Mouse (Mus musculus): ENCODE data around the gene Armt1. TPM values are rescaled to one million over a fixed set of nuclear protein-coding genes. Genes with fewer than 3 reads are reported as not detected.

Armt1 gene
- total RNA-seq (2021): 10 to 100 TPM; 16.2 to 18.5 TPM
- long read RNA-seq, experiment 1, full-length matches to known transcripts: 12 of 15 reads
- long read RNA-seq, experiment 1, partial matches to known transcripts: 1 of 15 reads
- long read RNA-seq, experiment 1, other reads (novel, unspliced or antisense): 2 of 15 reads
- long read RNA-seq, experiment 2, full-length matches to known transcripts: 9 of 13 reads
- long read RNA-seq, experiment 2, partial matches to known transcripts: 0 of 13 reads
- long read RNA-seq, experiment 2, other reads (novel, unspliced or antisense): 4 of 13 reads

GRCm38 (mm10) chr10:4432123-4432931 lies at the start of gene Armt1, which contains the start of gene Rmnd1:
Gene Armt1, plus strand, starts transcription at chr10:4432467.
Gene Rmnd1, minus strand, starts transcription at chr10:4432388.
- intact Hi-C loops (cut with DNase I): no loop called here

GRCm38 (mm10) chr10:4384244-4384643 lies 48.0 kb upstream of the Armt1 start:
- DNase-seq (ENCODE audit: low spot score in 2 of 2): no peak
- intact Hi-C loops (cut with DNase I): no loop called here

More at GRCm38 (mm10) chr10:4432123-4432931, at the start of gene Armt1, which contains the start of gene Rmnd1:
- DNase-seq (ENCODE audit: low spot score in 2 of 2): peak; percentile 93 to 96

- peak; percentile 94 to 98 for DNase-seq (ENCODE audit: low spot score in 2 of 2)
- intact Hi-C loops (cut with DNase I): no loop called here
Measured at GRCm38 (mm10) chr10:4386609-4387591, 45.4 kb upstream of the Armt1 start.

- peak; percentile 58 to 76 for DNase-seq (ENCODE audit: low spot score in 2 of 2)
- intact Hi-C loops (cut with DNase I): no loop called here
Measured at GRCm38 (mm10) chr10:4387701-4388383, 44.4 kb upstream of the Armt1 start, which contains the start of gene Zbtb2. Gene Zbtb2, minus strand, starts transcription at chr10:4388108.

- intact Hi-C loops (cut with DNase I): no loop called here
- DNase-seq (ENCODE audit: low spot score in 2 of 2): no peak
Measured at GRCm38 (mm10) chr10:4388384-4388745, 43.9 kb upstream of the Armt1 start.

- intact Hi-C loops (cut with DNase I): no loop called here
- DNase-seq (ENCODE audit: low spot score in 2 of 2): no peak
Measured at GRCm38 (mm10) chr10:4389036-4389435, 43.2 kb upstream of the Armt1 start.

- intact Hi-C loops (cut with DNase I): no loop called here
Measured at GRCm38 (mm10) chr10:4389461-4390112, 42.7 kb upstream of the Armt1 start.

GRCm38 (mm10) chr10:4390550-4390949 lies 41.7 kb upstream of the Armt1 start:
- intact Hi-C loops (cut with DNase I): no loop called here
- DNase-seq (ENCODE audit: low spot score in 2 of 2): no peak

More at GRCm38 (mm10) chr10:4389461-4390112, 42.7 kb upstream of the Armt1 start:
- DNase-seq (ENCODE audit: low spot score in 2 of 2): no peak

- intact Hi-C loops (cut with DNase I): no loop called here
- DNase-seq (ENCODE audit: low spot score in 2 of 2): no peak
Measured at GRCm38 (mm10) chr10:4391076-4391475, 41.2 kb upstream of the Armt1 start.

- intact Hi-C loops (cut with DNase I): no loop called here
Measured at GRCm38 (mm10) chr10:4391851-4392250, 40.4 kb upstream of the Armt1 start.

GRCm38 (mm10) chr10:4395321-4395720 lies 36.9 kb upstream of the Armt1 start:
- DNase-seq (ENCODE audit: low spot score in 2 of 2): no peak
- intact Hi-C loops (cut with DNase I): no loop called here

More at GRCm38 (mm10) chr10:4391851-4392250, 40.4 kb upstream of the Armt1 start:
- peak in 1 of 2 experiments; percentile 40 for DNase-seq (ENCODE audit: low spot score in 2 of 2)

- intact Hi-C loops (cut with DNase I): no loop called here
Measured at GRCm38 (mm10) chr10:4398058-4398457, 34.2 kb upstream of the Armt1 start.

GRCm38 (mm10) chr10:4404895-4405491 lies 27.3 kb upstream of the Armt1 start:
- intact Hi-C loops (cut with DNase I): no loop called here
- DNase-seq (ENCODE audit: low spot score in 2 of 2): peak; percentile 65 to 76

More at GRCm38 (mm10) chr10:4398058-4398457, 34.2 kb upstream of the Armt1 start:
- no peak for DNase-seq (ENCODE audit: low spot score in 2 of 2)

- DNase-seq (ENCODE audit: low spot score in 2 of 2): no peak
- intact Hi-C loops (cut with DNase I): no loop called here
Measured at GRCm38 (mm10) chr10:4405511-4405910, 26.8 kb upstream of the Armt1 start.

GRCm38 (mm10) chr10:4407191-4407590 lies 25.1 kb upstream of the Armt1 start:
- DNase-seq (ENCODE audit: low spot score in 2 of 2): no peak
- intact Hi-C loops (cut with DNase I): no loop called here

- intact Hi-C loops (cut with DNase I): no loop called here
- DNase-seq (ENCODE audit: low spot score in 2 of 2): no peak
Measured at GRCm38 (mm10) chr10:4425245-4425644, 7.0 kb upstream of the Armt1 start.

- intact Hi-C loops (cut with DNase I): no loop called here
Measured at GRCm38 (mm10) chr10:4430399-4430798, 1.9 kb upstream of the Armt1 start.

GRCm38 (mm10) chr10:4430826-4431225 lies 1.4 kb upstream of the Armt1 start:
- DNase-seq (ENCODE audit: low spot score in 2 of 2): peak in 1 of 2 experiments; percentile 34
- intact Hi-C loops (cut with DNase I): no loop called here

More at GRCm38 (mm10) chr10:4430399-4430798, 1.9 kb upstream of the Armt1 start:
- DNase-seq (ENCODE audit: low spot score in 2 of 2): no peak
